Mouse (Mus musculus) right cerebral cortex, adult 2 months (tissue): ENCODE measurements around the gene Dnase1.
"Not testable (repeated sequence)": the region's sequence is repeated elsewhere in the genome, so short reads cannot be mapped to it uniquely, and the experiment has no call there.

Source experiments
- DNase-seq, 2 experiments: peaks; one replicate each; pipeline ENCODE4 v3.0.0; 2021 to 2022; ENCODE audit warnings: low spot score in 2 of 2

The Dnase1 gene

DNA sequence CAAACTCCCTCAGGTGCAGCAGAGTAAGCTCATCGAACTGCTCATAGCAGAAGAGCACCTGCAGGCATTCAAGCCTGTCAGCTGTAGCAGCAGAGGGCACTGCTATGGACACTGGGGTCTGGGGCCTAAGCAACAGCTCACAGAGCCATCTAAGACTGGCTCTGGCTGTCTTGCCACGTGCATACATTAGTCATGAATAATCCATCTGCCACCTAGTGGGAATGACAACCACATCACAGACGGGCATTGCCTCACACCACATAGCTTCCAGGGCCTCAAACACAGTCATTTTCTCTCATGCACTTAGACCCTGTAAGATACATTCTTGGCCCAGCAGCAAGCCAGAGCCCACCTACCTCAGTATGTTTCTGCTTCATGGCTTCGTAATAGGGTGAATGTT lies 8.8 kb downstream of the Dnase1 start:
- DNase-seq = no peak

GRCm38 (mm10) chr16:4052601-4053000 lies 15.9 kb downstream of the Dnase1 start:
- DNase-seq = no peak

GRCm38 (mm10) chr16:4053811-4054210 lies 17.1 kb downstream of the Dnase1 start:
- DNase-seq = no peak

DNA sequence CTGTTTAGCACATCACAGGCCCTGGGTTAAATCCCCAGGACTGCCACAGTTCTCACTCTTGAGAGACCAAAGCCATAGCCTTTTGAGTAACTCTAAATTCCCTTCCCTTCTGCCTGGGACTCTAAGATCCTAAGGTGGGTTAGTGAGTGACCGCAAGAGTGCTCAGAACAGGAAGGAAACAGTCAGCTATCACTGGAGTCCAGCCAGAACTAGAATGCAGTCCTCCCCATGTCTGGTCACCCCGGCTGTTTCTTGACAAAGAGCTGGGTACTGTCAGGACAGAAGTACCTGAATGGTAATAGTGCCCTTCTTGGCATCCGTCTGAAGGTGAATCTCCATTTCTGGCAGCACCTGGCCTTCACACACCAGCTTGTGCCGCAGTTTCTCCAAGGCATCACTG lies 28.2 kb downstream of the Dnase1 start:
- DNase-seq = no peak

GRCm38 (mm10) chr16:4068588-4068987 lies 31.8 kb downstream of the Dnase1 start:
- DNase-seq = peak; percentile 45 to 50

GRCm38 (mm10) chr16:4074297-4074696 lies 37.6 kb downstream of the Dnase1 start:
- no peak for DNase-seq

GRCm38 (mm10) chr16:4074836-4075235 lies 38.1 kb downstream of the Dnase1 start:
- DNase-seq = no peak

- DNase-seq = peak; percentile 97 to 98
Measured at GRCm38 (mm10) chr16:4077384-4078061, 40.8 kb downstream of the Dnase1 start, which contains the start of gene Trap1. Gene Trap1, minus strand, starts transcription at chr16:4077827.

DNA sequence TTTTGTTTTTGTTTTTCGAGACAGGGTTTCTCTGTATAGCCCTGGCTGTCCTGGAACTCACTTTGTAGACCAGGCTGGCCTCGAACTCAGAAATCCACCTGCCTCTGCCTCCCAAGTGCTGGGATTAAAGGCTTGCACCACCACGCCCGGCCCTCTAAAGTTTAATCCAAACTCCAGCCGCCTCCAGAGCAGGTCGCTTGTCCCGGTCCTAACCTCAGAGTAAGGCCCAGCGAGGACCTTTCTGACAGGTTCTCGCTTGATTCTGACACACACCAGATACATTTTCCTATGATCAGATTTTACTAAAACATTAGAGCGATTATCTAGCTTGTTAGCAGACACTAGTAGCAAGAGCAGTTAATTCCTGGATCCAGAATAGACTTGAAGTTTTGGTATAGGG lies 41.6 kb downstream of the Dnase1 start:
- not testable (repeated sequence) for DNase-seq

DNA sequence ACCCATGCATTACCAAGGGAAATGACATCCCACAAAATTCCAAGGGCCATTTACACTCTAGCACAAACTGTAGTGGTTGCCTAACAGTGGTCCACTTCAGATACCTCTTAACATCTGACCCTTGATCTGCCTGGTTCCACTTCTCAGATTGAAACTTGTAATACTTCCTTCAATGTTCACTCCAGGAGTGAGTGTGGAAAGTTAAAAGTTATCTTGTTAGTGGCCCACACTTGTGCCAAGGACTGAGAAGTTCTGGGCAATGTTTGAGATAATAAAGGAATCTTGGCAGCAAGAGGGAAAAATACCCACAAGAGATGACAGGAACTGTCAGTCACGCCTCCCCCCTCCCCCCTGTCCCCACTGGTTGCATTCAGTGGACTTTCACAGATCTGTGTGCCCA lies 42.9 kb downstream of the Dnase1 start:
- DNase-seq = no peak

DNA sequence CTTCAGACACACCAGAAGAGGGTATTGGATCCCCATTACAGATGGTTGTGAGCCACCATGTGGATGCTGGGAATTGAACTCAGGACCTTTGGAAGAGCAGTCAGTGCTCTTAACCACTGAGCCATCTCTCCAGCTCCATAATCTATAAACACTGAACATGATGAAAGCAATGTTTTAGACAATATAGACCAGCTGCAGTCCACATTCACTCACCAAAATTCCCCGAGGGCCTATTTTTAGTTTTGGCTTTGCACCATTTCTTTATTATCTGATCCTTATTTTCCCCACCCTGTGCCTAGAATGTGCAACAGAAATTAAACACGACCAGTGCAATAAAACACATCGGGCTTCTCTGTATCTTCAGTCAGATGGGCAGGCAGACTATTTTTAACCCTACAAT lies 43.7 kb downstream of the Dnase1 start:
- DNase-seq = not testable (repeated sequence)

DNA sequence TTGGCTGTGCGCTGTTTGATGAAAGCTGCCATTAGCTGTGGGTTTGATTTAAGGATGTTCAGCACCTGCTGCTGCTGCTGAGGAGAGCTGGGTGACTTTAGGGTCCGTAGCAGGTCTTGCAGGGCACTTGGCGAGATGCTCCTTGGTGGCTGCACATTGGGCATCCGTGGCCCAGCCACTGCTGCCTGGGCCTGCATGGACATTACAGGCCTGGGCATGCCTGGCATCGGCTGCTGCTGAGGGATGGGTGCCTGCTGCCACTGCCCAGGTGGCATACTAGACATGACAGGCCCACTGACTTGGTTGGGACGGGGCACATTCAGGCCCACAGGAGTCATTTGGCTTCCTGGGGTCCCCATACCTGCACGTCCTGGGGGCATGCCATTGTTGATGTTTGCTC lies 48.3 kb downstream of the Dnase1 start:
- no peak for DNase-seq

DNA sequence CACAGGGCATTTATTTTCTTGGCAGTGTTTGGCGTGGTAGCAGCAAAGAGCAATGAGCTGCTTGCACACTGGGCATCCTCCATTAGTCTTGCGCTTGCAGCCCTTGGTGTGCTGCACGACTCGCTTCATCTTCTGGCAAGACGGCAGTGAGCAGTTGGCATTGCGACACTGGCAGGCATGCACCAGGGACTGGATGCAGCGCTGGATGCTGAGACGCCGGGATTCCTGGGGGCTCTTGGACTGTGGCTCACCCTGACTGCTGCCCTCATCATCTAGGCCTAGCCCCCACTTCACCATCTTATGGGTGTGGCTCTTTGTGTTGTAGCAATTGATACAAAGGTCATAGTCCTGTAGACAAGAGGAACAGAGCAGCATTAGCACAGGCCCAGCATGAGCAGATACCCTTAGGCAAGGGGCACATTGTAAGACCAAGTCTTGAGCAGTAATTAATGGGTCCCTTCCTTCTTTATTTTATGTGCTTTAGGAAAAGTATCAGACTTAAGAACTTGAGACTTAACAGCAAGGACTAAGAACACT lies 49.2 kb downstream of the Dnase1 start:
- DNase-seq = no peak

- DNase-seq = no peak
Measured at GRCm38 (mm10) chr16:4087214-4087913, 50.6 kb downstream of the Dnase1 start.
